Mouse (Mus musculus) forebrain, embryonic 16.5 days (tissue): ENCODE data around the gene Vmn2r66. TPM values are rescaled to one million over a fixed set of nuclear protein-coding genes. Genes with fewer than 3 reads are reported as not detected.

Source experiments
- ATAC-seq: fragments of 200-750 bp; cut with Nextera tagmentation; 2 replicates; pipeline ENCODE4 v1.8.0; 2017; ENCODE audit warnings: mild to moderate bottlenecking, moderate library complexity
- H3K27ac ChIP-seq: fragments of 300-500 bp; sonication (generic); 2 replicates; pipeline ENCODE4 v1.5.1; 2014; ENCODE audit warnings: low read length, control low read depth
- H3K27me3 ChIP-seq: fragments of 300-500 bp; sonication (generic); replicated peaks from 2 replicates; pipeline ENCODE4 v1.6.1; 2014; ENCODE audit warnings: low read length; ENCODE audit not compliant: control insufficient read depth, insufficient read depth
- H3K36me3 ChIP-seq: fragments of 300-500 bp; sonication (generic); 2 replicates; pipeline ENCODE4 v1.6.1; 2014; ENCODE audit not compliant: control insufficient read depth, insufficient read depth
- H3K4me1 ChIP-seq: fragments of 300-500 bp; sonication (generic); replicated peaks from 2 replicates; pipeline ENCODE4 v1.6.1; 2014; ENCODE audit warnings: low read length; ENCODE audit not compliant: control insufficient read depth, insufficient read depth
- H3K4me2 ChIP-seq: fragments of 300-500 bp; sonication (generic); 2 replicates; pipeline ENCODE4 v1.6.1; 2014; ENCODE audit warnings: mild to moderate bottlenecking, low read length, control low read depth
- H3K4me3 ChIP-seq: fragments of 300-500 bp; sonication (generic); replicated peaks from 2 replicates; pipeline ENCODE4 v1.5.1; 2014; ENCODE audit warnings: mild to moderate bottlenecking, low read length, control low read depth
- H3K9ac ChIP-seq: fragments of 300-500 bp; sonication (generic); replicated peaks from 2 replicates; pipeline ENCODE4 v1.6.1; 2014; ENCODE audit warnings: low read depth, low read length, control low read depth
- H3K9me3 ChIP-seq: fragments of 300-500 bp; sonication (generic); 2 replicates; pipeline ENCODE4 v1.6.1; 2016; ENCODE audit warnings: low read length; ENCODE audit not compliant: control insufficient read depth
- WGBS: fragments of 180-500 bp; shearing (Covaris S2); extraction: QIAGEN DNeasy Blood & Tissue Kit; methylation state at CpG from one replicate; pipeline ENCODE4 v1.1.7; 2014; 5-methylcytosine and 5-hydroxymethylcytosine counted together
- polyA plus RNA-seq: library from polyadenylated mRNA; unstranded; fragments of >200 nt; fragmentation: Nextera tagmentation; extraction: Ambion mirVana; gene quantifications from 2 replicates; pipeline ENCODE4 v1.2.1, GENCODE M21; 2015

Gene Vmn2r66
- not detected in 2 replicates for polyA plus RNA-seq

DNA sequence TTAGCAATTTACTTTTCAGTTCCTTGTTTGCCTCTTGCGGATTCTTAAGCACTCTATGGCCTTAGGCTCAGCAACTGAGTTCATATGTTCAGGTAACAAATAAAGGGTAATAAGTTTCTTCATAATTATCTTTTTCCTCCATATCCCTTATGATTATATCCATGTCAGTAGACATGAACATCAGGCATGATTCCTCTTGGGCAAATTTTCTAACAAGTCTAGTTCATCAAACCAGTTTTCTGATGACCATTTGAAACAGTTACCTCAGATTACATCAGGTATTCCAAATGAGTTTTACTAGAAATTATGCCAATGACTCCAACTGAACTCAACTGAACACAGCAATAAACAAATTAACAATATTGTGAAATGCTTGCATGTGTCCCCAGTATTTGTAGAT, at the start of gene Vmn2r66:
Gene Vmn2r66, minus strand, starts transcription at position 101 of the 400 bp plus-strand sequence.
- no peaks in the 10 kb centered on the region for H3K9me3 ChIP-seq
- no peak within 1 kb of the TSS for H3K4me3 ChIP-seq
- no peaks in the 10 kb centered on the region for H3K27me3 ChIP-seq
- no peak for ATAC-seq
- no peak within 1 kb of the TSS for H3K9ac ChIP-seq
- no peak within 1 kb of the TSS for H3K27ac ChIP-seq
- H3K4me2 ChIP-seq, result no peak within 1 kb of the TSS
- H3K36me3 ChIP-seq, result no peaks in the 10 kb centered on the region
- 86% methylated on average over 1 of the region's 1 CpGs for WGBS
- no peaks in the 10 kb centered on the region for H3K4me1 ChIP-seq

DNA sequence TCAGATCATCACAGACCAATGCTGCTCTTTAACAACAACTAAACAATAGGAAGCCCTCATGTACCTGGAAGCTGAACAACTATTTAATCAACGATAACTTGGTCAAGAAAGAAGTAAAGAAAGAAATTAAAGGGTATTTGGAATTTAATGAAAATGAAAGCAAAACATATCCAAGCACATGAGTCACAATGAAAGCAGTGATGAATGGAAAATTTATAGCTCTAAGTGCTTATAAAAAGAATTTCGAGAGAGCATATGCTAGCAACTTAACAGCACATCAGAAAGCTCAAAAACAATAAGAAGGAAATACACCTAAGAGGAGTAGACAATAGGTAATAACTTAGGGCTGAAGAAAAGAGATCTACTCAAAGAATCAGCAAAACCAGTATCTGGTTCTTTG, 15.4 kb downstream of the Vmn2r66 start:
- Histone ChIP-seq H3K36me3 (no peaks in the 10 kb centered on the region), H3K4me1 (no peaks in the 10 kb centered on the region), H3K9me3 (peaks cover under 1% of the 10 kb centered on the region; the same call in 1 of the 2 replicates), H3K4me3 (no peak overlapping the region), H3K9ac (no peak overlapping the region), H3K27me3 (no peaks in the 10 kb centered on the region), H3K4me2 (no peak overlapping the region), H3K27ac (no peak overlapping the region)
- ATAC-seq, result no peak
- 70% methylated on average over 2 of the region's 2 CpGs for WGBS

DNA sequence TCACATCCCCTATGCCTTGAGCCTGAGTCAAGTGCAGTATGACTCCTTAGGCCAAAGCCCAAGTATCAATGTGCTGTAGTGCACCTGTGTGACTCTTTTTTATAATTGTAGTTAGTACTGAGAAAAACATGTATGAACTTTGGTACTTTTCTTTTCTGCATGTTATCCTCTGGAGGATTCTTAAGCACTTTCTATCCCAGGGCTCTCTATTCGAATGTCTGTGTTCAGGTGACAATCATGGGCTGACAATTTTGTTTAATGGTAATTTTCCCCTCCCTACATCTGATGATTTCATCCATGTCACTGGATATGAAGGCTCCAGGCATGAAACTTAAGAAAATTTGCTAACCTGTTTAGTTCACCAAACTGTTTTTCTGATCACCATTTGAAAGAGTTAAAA, 48.1 kb downstream of the Vmn2r66 start, which contains the start of gene Vmn2r65:
Gene Vmn2r65, minus strand, starts transcription at position 101 of the 400 bp plus-strand sequence.
- no peak for ATAC-seq
- no peaks in the 10 kb centered on the region for H3K9me3 ChIP-seq
- H3K4me1 ChIP-seq, result no peaks in the 10 kb centered on the region
- no peak within 1 kb of the TSS for H3K4me2 ChIP-seq
- H3K27me3 ChIP-seq, result no peaks in the 10 kb centered on the region
- WGBS, result 58% methylated on average over 1 of the region's 1 CpGs
- H3K36me3 ChIP-seq, result no peaks in the 10 kb centered on the region
- H3K9ac ChIP-seq, result no peak within 1 kb of the TSS
- H3K4me3 ChIP-seq, result no peak within 1 kb of the TSS
- no peak within 1 kb of the TSS for H3K27ac ChIP-seq

Other genes with a start within 250 kb of the Vmn2r66 start
- not detected in 2 replicates for gene Olfr291, start 158.7 kb downstream of the Vmn2r66 start, polyA plus RNA-seq
- gene Vmn2r65, start 48.2 kb downstream of the Vmn2r66 start, polyA plus RNA-seq, result not detected in 2 replicates
- gene Vmn2r67, start 143.7 kb upstream of the Vmn2r66 start, polyA plus RNA-seq, result not detected in 2 replicates
- not detected in 2 replicates for gene Vmn2r68, start 225.5 kb upstream of the Vmn2r66 start, polyA plus RNA-seq